Mouse (Mus musculus) hindbrain, embryonic 12.5 days (tissue): Measurements from ENCODE around the gene Gm17174. TPM values are rescaled to one million over a fixed set of nuclear protein-coding genes. Genes with fewer than 3 reads are reported as not detected.
"Not testable (repeated sequence)": the region's sequence is repeated elsewhere in the genome, so short reads cannot be mapped to it uniquely, and the experiment has no call there.

ENCODE experiments used
- ATAC-seq: fragments of 200-750 bp; cut with Nextera tagmentation; 2 replicates; pipeline ENCODE4 v1.8.0; 2017; ENCODE audit warnings: moderate TSS enrichment; ENCODE audit not compliant: low FRiP score
- H3K27ac ChIP-seq: fragments of 300-500 bp; sonication (generic); 2 replicates; pipeline ENCODE4 v1.5.1; 2016; ENCODE audit warnings: mild to moderate bottlenecking
- H3K27me3 ChIP-seq: fragments of 300-500 bp; sonication (generic); 2 replicates; pipeline ENCODE4 v1.6.1; 2016; ENCODE audit warnings: mild to moderate bottlenecking
- H3K36me3 ChIP-seq: fragments of 300-500 bp; sonication (generic); 2 replicates; pipeline ENCODE4 v1.6.1; 2016; ENCODE audit warnings: mild to moderate bottlenecking
- H3K4me1 ChIP-seq: fragments of 300-500 bp; sonication (generic); 2 replicates; pipeline ENCODE4 v1.6.1; 2016
- H3K4me2 ChIP-seq: fragments of 300-500 bp; sonication (generic); replicated peaks from 2 replicates; pipeline ENCODE4 v1.6.1; 2016; ENCODE audit warnings: mild to moderate bottlenecking
- H3K4me3 ChIP-seq: fragments of 300-500 bp; sonication (generic); 2 replicates; pipeline ENCODE4 v1.5.1; 2016; ENCODE audit warnings: mild to moderate bottlenecking
- H3K9ac ChIP-seq: fragments of 300-500 bp; sonication (generic); 2 replicates; pipeline ENCODE4 v1.6.1; 2016; ENCODE audit warnings: mild to moderate bottlenecking, moderate library complexity
- H3K9me3 ChIP-seq: fragments of 300-500 bp; sonication (generic); replicated peaks from 2 replicates; pipeline ENCODE4 v1.6.1; 2016; ENCODE audit warnings: mild to moderate bottlenecking
- WGBS: fragments of 180-500 bp; shearing (Covaris S2); methylation state at CpG from one replicate; pipeline ENCODE4 v1.1.7; 2016; 5-methylcytosine and 5-hydroxymethylcytosine counted together
- polyA plus RNA-seq: library from polyadenylated mRNA; unstranded; fragments of >200 nt; fragmentation: Nextera tagmentation; extraction: Ambion mirVana; gene quantifications from 2 replicates; pipeline ENCODE4 v1.2.1, GENCODE M21; 2016

Gm17174 gene
- polyA plus RNA-seq: not detected in 2 replicates

GRCm38 (mm10) chr14:51592039-51592438, at the start of gene Gm17174:
Gene Gm17174, minus strand, starts transcription at chr14:51592139.
- H3K36me3 ChIP-seq, H3K4me3 ChIP-seq, H3K27ac ChIP-seq, H3K4me2 ChIP-seq, H3K9ac ChIP-seq, H3K4me1 ChIP-seq, H3K9me3 ChIP-seq, ATAC-seq, H3K27me3 ChIP-seq: not testable (repeated sequence)
- WGBS: 93% methylated on average over 4 of the region's 4 CpGs

DNA sequence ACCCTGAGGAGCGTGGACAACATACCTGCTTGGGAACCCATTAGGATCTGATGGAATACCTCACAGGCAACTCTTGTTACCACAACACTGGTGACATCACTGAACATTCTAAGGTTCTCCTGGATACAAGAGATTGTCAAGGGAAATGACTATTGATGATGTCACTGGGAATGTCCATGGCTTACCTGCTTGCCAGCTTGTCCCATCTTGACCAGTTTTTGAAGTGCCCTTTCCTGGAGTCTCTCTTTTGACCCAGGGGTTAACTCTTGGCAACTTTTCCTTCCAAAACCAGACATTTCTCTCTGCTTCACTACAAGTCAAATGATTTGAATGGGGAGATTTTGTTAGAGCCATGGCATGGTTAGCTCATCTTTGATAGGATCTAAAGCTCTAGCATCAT, 43.6 kb upstream of the Gm17174 start, which contains the start of gene Gm4181:
TSS of gene Gm4181 (minus strand) at position 101 of the 400 bp plus-strand sequence.
- H3K27ac ChIP-seq, H3K4me2 ChIP-seq, ATAC-seq, H3K4me3 ChIP-seq, H3K36me3 ChIP-seq, H3K9ac ChIP-seq, H3K27me3 ChIP-seq, H3K4me1 ChIP-seq, H3K9me3 ChIP-seq: not testable (repeated sequence)
- 75% methylated on average over 1 of the region's 1 CpGs for WGBS

DNA sequence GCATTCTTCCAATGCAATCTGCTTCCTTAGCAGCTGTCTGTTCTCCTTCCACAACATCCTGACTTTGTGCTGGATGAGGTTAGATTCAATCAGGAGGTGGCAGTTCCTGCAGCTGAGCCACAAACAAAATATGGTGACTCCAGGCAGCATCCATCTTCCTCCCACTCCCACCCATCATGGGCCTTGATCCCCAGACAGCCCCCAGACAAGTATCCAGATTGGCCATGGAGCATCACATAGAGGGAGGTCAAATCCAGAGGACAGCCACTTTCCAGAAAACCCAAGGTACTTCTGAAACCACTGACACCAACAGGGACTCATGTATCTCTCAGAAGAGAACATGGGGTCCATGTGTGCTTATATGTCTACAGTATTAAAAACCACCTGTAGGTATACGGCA, 40.5 kb upstream of the Gm17174 start:
- H3K4me1 ChIP-seq, ATAC-seq, H3K4me3 ChIP-seq, H3K9ac ChIP-seq, H3K27me3 ChIP-seq, H3K36me3 ChIP-seq, H3K27ac ChIP-seq, H3K9me3 ChIP-seq, H3K4me2 ChIP-seq: not testable (repeated sequence)
- WGBS: 100% methylated on average over 1 of the region's 1 CpGs

GRCm38 (mm10) chr14:51611210-51611609, 19.3 kb upstream of the Gm17174 start, which contains the start of gene Gm17078:
Gene Gm17078, minus strand, starts transcription at chr14:51611310.
- no peak within 1 kb of the TSS for H3K4me3 ChIP-seq
- no peak within 1 kb of the TSS for H3K4me2 ChIP-seq
- H3K27ac ChIP-seq: no peak within 1 kb of the TSS
- H3K27me3 ChIP-seq: no peaks in the 10 kb centered on the region
- no peaks in the 10 kb centered on the region for H3K9me3 ChIP-seq
- H3K36me3 ChIP-seq: no peaks in the 10 kb centered on the region
- WGBS: 86% methylated on average over 1 of the region's 1 CpGs
- no peaks in the 10 kb centered on the region for H3K4me1 ChIP-seq
- no peak within 1 kb of the TSS for H3K9ac ChIP-seq
- ATAC-seq: no peak

- H3K27me3 ChIP-seq, H3K4me2 ChIP-seq, H3K27ac ChIP-seq, H3K4me1 ChIP-seq, H3K4me3 ChIP-seq, H3K9me3 ChIP-seq, H3K36me3 ChIP-seq, H3K9ac ChIP-seq, ATAC-seq: not testable (repeated sequence)
- WGBS: 87% methylated on average over 2 of the region's 2 CpGs
Measured at GRCm38 (mm10) chr14:51573963-51574362, 18.0 kb downstream of the Gm17174 start, which contains the start of gene Gm17175. Gene Gm17175, minus strand, starts transcription at chr14:51574063.

GRCm38 (mm10) chr14:51552490-51552889, 39.4 kb downstream of the Gm17174 start, which contains the start of gene Gm5622:
Gene Gm5622, plus strand, starts transcription at chr14:51552790.
- Histone ChIP-seq H3K4me3 (no peak within 1 kb of the TSS), H3K36me3 (no peaks in the 10 kb centered on the region), H3K4me2 (no peak within 1 kb of the TSS), H3K27me3 (no peaks in the 10 kb centered on the region), H3K9me3 (no peaks in the 10 kb centered on the region), H3K9ac (no peak within 1 kb of the TSS), H3K4me1 (no peaks in the 10 kb centered on the region), H3K27ac (no peak within 1 kb of the TSS)
- 91% methylated on average over 4 of the region's 4 CpGs for WGBS
- ATAC-seq: no peak

Other genes starting within 250 kb of the Gm17174 start
- not detected in 2 replicates for gene Gm7247, start 230.4 kb downstream of the Gm17174 start, polyA plus RNA-seq
- not detected in 2 replicates for gene Vmn2r88, start 181.3 kb downstream of the Gm17174 start, polyA plus RNA-seq
- gene Vmn2r89, start 140.3 kb downstream of the Gm17174 start, polyA plus RNA-seq: not detected in 2 replicates
- not detected in 2 replicates for gene Gm5622, start 39.3 kb downstream of the Gm17174 start, polyA plus RNA-seq
- not detected in 2 replicates for gene Gm17175, start 18.1 kb downstream of the Gm17174 start, polyA plus RNA-seq
- gene Gm17078, start 19.2 kb upstream of the Gm17174 start, polyA plus RNA-seq: not detected in 2 replicates
- gene Gm4181, start 43.5 kb upstream of the Gm17174 start, polyA plus RNA-seq: not detected in 2 replicates
- gene Gm17079, start 103.3 kb upstream of the Gm17174 start, polyA plus RNA-seq: not detected in 2 replicates
- not detected in 2 replicates for gene Gm5800, start 125.0 kb upstream of the Gm17174 start, polyA plus RNA-seq
- gene Ang4, start 181.5 kb upstream of the Gm17174 start, polyA plus RNA-seq: not detected in 2 replicates
- not detected in 2 replicates for gene AY358078, start 207.9 kb upstream of the Gm17174 start, polyA plus RNA-seq